Mouse (Mus musculus) cerebellum, postnatal 25 days (tissue): ENCODE measurements around the gene Tmem186.

Experiments used
- DNase-seq, 2 experiments: peaks; one replicate each; pipeline ENCODE4 v3.0.0; 2021; ENCODE audit warnings: mixed read lengths in 2 of 2

Tmem186 gene

DNA sequence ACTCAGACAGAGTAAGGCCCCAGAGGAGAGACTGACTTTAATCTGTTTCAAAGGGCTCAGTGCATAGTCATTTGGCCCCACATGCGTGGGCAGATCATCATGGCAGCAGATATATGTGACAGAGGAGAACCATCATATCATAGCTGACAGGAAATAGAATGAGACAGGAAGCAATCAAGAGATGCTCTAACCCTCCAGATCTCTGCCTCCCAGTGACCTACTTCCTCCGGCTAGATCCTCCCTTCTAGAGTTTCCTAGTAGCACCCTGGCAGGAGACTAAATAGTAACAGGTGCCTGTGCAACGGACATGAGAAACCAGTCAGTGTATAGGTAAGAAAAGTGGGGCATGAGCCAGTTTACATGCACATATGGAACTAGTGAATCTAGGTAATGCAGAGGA, 27.1 kb downstream of the Tmem186 start:
- DNase-seq: no peak

DNA sequence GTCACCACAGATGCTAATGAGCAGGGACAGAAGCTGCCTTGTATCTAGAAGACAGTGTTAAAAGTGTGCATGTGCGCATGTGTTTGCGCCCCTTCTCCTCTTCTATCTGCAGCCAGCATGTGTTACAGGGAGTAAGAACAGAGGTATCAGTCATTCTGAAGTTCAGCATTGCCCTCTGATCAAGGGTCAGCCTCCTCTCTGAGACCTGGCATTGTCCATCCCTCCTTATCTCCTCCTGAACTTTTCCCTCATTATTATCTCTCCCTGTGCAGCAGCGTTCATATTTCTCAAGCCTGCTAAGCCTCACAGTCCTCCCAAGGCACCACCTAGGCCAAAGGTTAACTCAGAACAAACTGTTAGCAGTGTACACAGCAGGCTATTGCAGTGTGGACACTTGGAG, 33.7 kb downstream of the Tmem186 start:
- no peak for DNase-seq

DNA sequence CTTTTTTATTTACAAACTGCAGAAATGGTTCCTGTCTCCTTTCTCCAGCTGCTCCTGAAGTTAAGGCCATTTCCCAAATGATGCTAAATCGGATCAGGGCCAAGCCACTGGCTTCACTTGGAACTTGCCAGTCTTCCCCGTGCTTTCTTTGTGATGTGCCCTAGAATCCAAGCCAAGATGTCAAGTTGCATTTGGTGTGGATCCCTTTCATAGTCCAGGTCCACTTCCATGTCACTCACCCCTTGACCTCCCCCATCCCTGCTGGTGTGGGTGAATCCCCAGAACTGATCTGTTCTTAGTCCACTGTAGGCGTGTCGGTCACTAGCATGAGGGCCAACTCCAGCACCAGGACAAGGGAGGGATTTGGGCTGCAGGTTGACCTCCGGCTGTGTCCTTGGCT, 40.0 kb downstream of the Tmem186 start:
- no peak for DNase-seq

DNA sequence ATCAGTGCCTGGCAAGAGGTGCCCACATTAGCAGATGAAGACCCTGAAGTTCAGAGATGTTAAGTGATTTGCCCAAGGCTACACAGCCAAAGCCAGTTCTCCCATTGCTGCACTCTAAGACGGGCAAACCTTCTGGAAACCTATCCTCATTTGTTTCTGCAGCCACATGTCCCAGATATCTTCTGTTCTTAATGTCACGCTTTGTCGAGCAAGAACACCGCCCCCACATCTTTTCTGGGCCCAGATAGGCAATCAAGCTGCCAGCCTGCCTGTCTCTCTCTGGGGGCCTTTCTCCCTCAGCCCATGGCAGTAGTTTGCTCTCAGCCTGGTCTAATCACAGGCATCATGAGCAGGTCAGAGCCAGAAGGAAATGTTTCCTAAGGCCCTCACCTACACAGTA, 41.2 kb downstream of the Tmem186 start:
- DNase-seq: no peak

DNA sequence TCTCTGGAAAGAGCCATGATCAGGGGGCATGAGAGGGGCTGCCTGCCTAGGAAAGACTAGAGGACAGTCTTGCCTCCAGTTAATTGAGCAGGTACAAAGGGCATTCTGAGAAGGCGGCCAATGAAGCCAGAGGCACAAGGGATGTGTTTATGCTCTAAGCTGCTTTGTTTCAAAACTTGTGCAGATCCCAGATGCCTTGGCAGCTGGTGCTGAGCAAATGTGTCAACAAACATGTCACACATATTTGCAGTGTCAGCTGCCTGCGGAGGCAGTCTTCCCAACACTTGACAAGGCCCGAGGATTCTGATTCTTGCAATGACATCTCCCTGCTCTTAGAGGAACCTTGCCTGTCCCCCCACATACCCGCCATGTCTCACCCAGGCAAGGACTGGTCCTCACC, 42.1 kb downstream of the Tmem186 start:
- no peak for DNase-seq

DNA sequence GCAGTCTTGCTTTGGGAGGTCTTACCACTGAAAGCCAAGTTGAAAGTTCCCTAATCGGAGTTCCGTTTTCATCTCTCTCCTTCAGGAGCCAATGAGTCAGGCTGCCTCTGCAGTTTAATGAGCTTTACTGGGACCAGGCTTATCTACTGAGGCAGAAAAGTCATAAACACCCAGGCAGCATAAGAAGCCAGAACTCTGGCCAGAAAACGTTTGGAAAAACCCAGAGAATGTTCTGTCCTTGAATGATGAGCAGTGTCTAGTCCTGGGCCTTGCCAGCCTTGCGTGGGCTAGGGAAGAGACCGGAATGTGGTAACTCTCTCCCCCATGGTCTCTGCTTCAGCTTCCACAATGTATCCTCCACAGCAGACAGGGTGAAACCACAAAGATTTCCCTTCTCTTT, 52.5 kb downstream of the Tmem186 start:
- no peak for DNase-seq

DNA sequence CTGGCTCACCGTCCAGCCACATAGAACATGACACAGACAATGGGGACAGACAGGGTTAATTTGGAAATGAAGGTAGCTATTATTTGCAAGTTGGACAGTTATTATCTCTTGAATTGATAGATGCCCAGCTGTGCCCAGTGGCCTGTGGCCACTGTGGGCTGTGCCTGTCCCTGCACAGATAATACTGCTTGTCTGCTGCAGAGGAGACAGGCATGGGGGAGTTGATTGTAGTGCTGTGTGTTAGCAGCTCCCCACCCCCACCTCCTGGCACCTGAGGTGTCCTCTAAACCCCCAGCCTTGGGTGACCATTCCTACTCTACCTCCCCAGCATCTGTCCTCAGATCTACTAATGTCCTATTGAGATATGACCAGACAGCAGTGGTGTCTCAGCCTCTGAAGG, 53.3 kb downstream of the Tmem186 start:
- DNase-seq: no peak
